Mouse (Mus musculus) small intestine, adult 2 months (tissue): ENCODE measurements around the gene Mtfr1l.

ENCODE experiments used
- CTCF ChIP-seq: fragments of 200-500 bp; IDR thresholded peaks from 2 replicates; pipeline ENCODE4 v1.5.1; 2012; ENCODE audit warnings: low read depth, mild to moderate bottlenecking, control low read depth, inconsistent platforms, low read length, moderate library complexity, mixed read lengths; ENCODE audit not compliant: insufficient replicate concordance, insufficient read length; ENCODE audit errors: extremely low read depth
- POLR2A ChIP-seq: fragments of 200-500 bp; IDR thresholded peaks from 2 replicates; pipeline ENCODE4 v1.6.1; 2012; ENCODE audit warnings: low read depth, mild to moderate bottlenecking, control low read depth, inconsistent platforms, low read length, moderate library complexity

DNA sequence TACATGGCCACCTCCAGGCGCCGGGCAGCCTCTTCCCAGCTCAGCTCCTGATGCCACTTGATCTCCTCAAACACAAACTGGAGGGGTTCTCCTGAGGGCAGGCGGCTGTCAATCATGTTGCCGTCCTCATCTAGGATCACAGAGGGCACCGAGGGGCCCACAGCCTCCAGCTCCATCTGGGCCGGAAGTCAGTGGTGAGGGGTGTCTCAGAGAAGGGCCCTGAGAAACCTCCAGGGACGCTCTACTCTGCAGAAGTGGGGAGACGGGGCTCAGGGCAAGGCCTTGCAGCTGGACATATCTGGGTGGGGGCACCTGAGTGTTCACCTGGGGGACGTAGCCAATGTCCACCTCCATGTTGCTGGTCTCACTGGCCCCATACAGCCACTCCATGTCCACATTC is 7.5 kb upstream of the Mtfr1l start:
- TF ChIP-seq POLR2A (no peak), CTCF (no peak)
